Mouse (Mus musculus) stomach, embryonic 15.5 days (tissue): ENCODE measurements at regions not wholly inside any gene's neighbourhood (a gene's known extent, or its start where the extent isn't known, plus 50 kb on each side); places are given as distances from the start of the nearest gene placed in this dataset.
"Not testable (repeated sequence)": the region's sequence is repeated elsewhere in the genome, so short reads cannot be mapped to it uniquely, and the experiment has no call there.

Source experiments
- ATAC-seq: fragments of 200-750 bp; cut with Nextera tagmentation; 2 replicates; pipeline ENCODE4 v1.8.0; 2017; ENCODE audit warnings: low read depth, moderate number of reproducible peaks, moderate TSS enrichment; ENCODE audit not compliant: insufficient read depth, low FRiP score
- H3K27ac ChIP-seq: fragments of 300-500 bp; sonication (generic); 2 replicates; pipeline ENCODE4 v1.5.1; 2015; ENCODE audit warnings: mild to moderate bottlenecking, inconsistent platforms
- H3K27me3 ChIP-seq: fragments of 300-500 bp; sonication (generic); replicated peaks from 2 replicates; pipeline ENCODE4 v1.6.1; 2015; ENCODE audit warnings: inconsistent platforms
- H3K36me3 ChIP-seq: fragments of 300-500 bp; sonication (generic); 2 replicates; pipeline ENCODE4 v1.6.1; 2015; ENCODE audit warnings: inconsistent platforms
- H3K4me1 ChIP-seq: fragments of 300-500 bp; sonication (generic); 2 replicates; pipeline ENCODE4 v1.6.1; 2015; ENCODE audit warnings: inconsistent platforms
- H3K4me2 ChIP-seq: fragments of 300-500 bp; sonication (generic); 2 replicates; pipeline ENCODE4 v1.6.1; 2015; ENCODE audit warnings: mild to moderate bottlenecking, inconsistent platforms
- H3K4me3 ChIP-seq: fragments of 300-500 bp; sonication (generic); replicated peaks from 2 replicates; pipeline ENCODE4 v1.5.1; 2015; ENCODE audit warnings: inconsistent platforms
- H3K9ac ChIP-seq: fragments of 300-500 bp; sonication (generic); 2 replicates; pipeline ENCODE4 v1.6.1; 2015; ENCODE audit warnings: inconsistent platforms
- H3K9me3 ChIP-seq: fragments of 300-500 bp; sonication (generic); 2 replicates; pipeline ENCODE4 v1.6.1; 2016; ENCODE audit warnings: inconsistent platforms
- WGBS: fragments of 180-500 bp; shearing (Covaris S2); methylation state at CpG from one replicate; pipeline ENCODE4 v1.1.7; 2015; 5-methylcytosine and 5-hydroxymethylcytosine counted together

DNA sequence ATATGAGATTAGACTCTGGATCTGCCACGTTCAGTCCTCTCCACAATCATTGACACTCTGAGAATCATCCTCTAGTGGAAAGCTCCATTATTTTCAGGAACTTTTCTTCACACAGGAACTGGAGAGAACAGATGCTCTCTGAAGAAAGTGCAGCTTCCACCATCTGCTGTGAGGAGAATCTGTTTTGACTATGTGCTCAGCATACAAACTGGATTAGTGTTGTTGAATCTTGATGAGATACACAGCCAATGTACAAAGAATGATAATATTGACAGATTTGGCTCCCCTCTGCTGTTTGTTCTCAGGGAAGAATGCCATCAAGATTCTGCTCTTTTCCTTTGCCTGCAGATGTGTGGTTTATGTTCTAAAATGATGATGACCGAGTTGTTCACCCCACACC lies 172.3 kb upstream of the Ghr start:
- WGBS, result 66% methylated on average over 2 of the region's 2 CpGs
- H3K27ac ChIP-seq, result no peak overlapping the region

GRCm38 (mm10) chr15:3748072-3748471 lies 164.8 kb upstream of the Ghr start:
- not testable (repeated sequence) for H3K27ac ChIP-seq, H3K4me3 ChIP-seq, H3K9ac ChIP-seq, H3K9me3 ChIP-seq, H3K4me2 ChIP-seq, H3K4me1 ChIP-seq, H3K27me3 ChIP-seq, ATAC-seq, H3K36me3 ChIP-seq
- WGBS, result 81% methylated on average over 9 of the region's 9 CpGs

More for the DNA sequence above, 172.3 kb upstream of the Ghr start:
- no peaks in the 10 kb centered on the region for H3K4me1 ChIP-seq
- no peaks in the 10 kb centered on the region for H3K9me3 ChIP-seq
- H3K36me3 ChIP-seq, result no peaks in the 10 kb centered on the region
- H3K4me2 ChIP-seq, result no peak overlapping the region
- H3K4me3 ChIP-seq, result no peak overlapping the region
- no peaks in the 10 kb centered on the region for H3K27me3 ChIP-seq
- no peak overlapping the region for H3K9ac ChIP-seq
- no peak for ATAC-seq

GRCm38 (mm10) chr15:3743168-3743814 lies 160.0 kb upstream of the Ghr start:
- ATAC-seq, result no peak
- Histone ChIP-seq H3K36me3 (no peaks in the 10 kb centered on the region), H3K4me2 (no peak overlapping the region), H3K4me3 (no peak overlapping the region), H3K27ac (no peak overlapping the region), H3K4me1 (no peaks in the 10 kb centered on the region), H3K9me3 (no peaks in the 10 kb centered on the region), H3K27me3 (no peaks in the 10 kb centered on the region), H3K9ac (no peak overlapping the region)
- WGBS, result 34% methylated on average over 5 of the region's 5 CpGs

DNA sequence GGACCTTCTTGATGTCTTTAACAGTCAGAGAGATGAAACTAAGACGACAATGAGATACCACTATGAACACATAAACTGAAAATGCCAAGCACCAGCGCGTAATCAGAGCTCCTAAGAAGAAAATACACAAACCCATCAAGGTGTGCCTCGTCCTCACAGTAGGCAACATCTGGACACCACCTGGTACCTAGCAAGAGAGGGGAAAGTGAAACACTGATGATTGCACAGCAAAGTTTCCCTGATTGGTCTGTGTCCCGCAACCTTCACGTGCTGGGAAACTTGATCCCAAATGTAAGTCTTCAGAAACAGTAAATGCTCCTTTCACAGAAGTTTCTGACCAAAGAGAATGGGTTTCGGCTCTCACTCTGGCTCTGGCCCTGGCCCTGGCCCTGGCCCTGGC lies 158.9 kb upstream of the Ghr start:
- Histone ChIP-seq H3K4me1 (no peaks in the 10 kb centered on the region), H3K4me2 (no peak overlapping the region), H3K36me3 (no peaks in the 10 kb centered on the region), H3K4me3 (no peak overlapping the region), H3K9me3 (no peaks in the 10 kb centered on the region), H3K27me3 (no peaks in the 10 kb centered on the region), H3K9ac (no peak overlapping the region), H3K27ac (peak overlapping the region; percentile 4; the same call in 1 of the 2 replicates)
- ATAC-seq, result no peak
- WGBS, result 69% methylated on average over 7 of the region's 7 CpGs

DNA sequence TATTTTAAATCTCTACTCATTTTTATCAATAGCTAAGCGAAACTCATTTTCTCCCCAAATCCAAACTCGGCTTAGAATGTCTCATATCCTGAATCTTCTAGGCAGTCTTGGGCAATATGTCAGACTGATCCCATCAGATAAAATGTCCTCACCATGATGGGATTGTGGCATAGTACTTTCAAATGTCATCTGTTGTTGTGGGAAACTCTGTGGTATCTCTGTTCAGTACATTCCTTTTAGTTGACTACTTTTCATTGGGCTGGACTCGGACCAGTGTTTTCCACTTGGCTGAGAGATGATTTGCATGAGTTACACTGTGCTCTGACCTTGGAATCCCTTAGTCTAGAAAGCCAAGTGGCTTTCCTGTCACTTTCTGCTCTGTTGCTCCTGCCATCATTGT lies 141.9 kb upstream of the Ghr start:
- 82% methylated on average over 3 of the region's 3 CpGs for WGBS
- Histone ChIP-seq H3K27ac (no peak overlapping the region), H3K4me1 (no peaks in the 10 kb centered on the region), H3K27me3 (no peaks in the 10 kb centered on the region), H3K4me2 (no peak overlapping the region), H3K36me3 (no peaks in the 10 kb centered on the region), H3K9me3 (no peaks in the 10 kb centered on the region), H3K9ac (no peak overlapping the region), H3K4me3 (no peak overlapping the region)
- ATAC-seq, result no peak

- no peak overlapping the region for H3K27ac ChIP-seq
- 75% methylated on average over 6 of the region's 6 CpGs for WGBS
- ATAC-seq, result no peak
Observed at GRCm38 (mm10) chr15:3720668-3721340, 137.5 kb upstream of the Ghr start.

GRCm38 (mm10) chr15:3711764-3712163 lies 128.5 kb upstream of the Ghr start:
- 86% methylated on average over 1 of the region's 1 CpGs for WGBS

More at GRCm38 (mm10) chr15:3720668-3721340, 137.5 kb upstream of the Ghr start:
- Histone ChIP-seq H3K36me3 (no peaks in the 10 kb centered on the region), H3K4me1 (no peaks in the 10 kb centered on the region), H3K9ac (no peak overlapping the region), H3K27me3 (no peaks in the 10 kb centered on the region), H3K9me3 (no peaks in the 10 kb centered on the region), H3K4me2 (no peak overlapping the region), H3K4me3 (no peak overlapping the region)

GRCm38 (mm10) chr15:3707089-3708078 lies 124.1 kb upstream of the Ghr start:
- Histone ChIP-seq H3K4me1 (no peaks in the 10 kb centered on the region), H3K4me2 (no peak overlapping the region), H3K4me3 (no peak overlapping the region), H3K27ac (no peak overlapping the region), H3K27me3 (no peaks in the 10 kb centered on the region), H3K36me3 (no peaks in the 10 kb centered on the region), H3K9me3 (no peaks in the 10 kb centered on the region), H3K9ac (no peak overlapping the region)
- no peak for ATAC-seq
- 62% methylated on average over 11 of the region's 11 CpGs for WGBS

More at GRCm38 (mm10) chr15:3711764-3712163, 128.5 kb upstream of the Ghr start:
- no peaks in the 10 kb centered on the region for H3K36me3 ChIP-seq
- H3K4me3 ChIP-seq, result no peak overlapping the region
- no peak overlapping the region for H3K27ac ChIP-seq
- no peaks in the 10 kb centered on the region for H3K9me3 ChIP-seq
- ATAC-seq, result no peak
- no peak overlapping the region for H3K9ac ChIP-seq
- H3K4me1 ChIP-seq, result no peaks in the 10 kb centered on the region
- H3K27me3 ChIP-seq, result no peaks in the 10 kb centered on the region
- no peak overlapping the region for H3K4me2 ChIP-seq

- Histone ChIP-seq H3K9me3 (no peaks in the 10 kb centered on the region), H3K36me3 (no peaks in the 10 kb centered on the region), H3K27ac (peak overlapping the region; percentile 72; the same call in 1 of the 2 replicates), H3K4me1 (no peaks in the 10 kb centered on the region), H3K4me2 (no peak overlapping the region), H3K27me3 (no peaks in the 10 kb centered on the region), H3K9ac (no peak overlapping the region), H3K4me3 (no peak overlapping the region)
- ATAC-seq, result no peak
- WGBS, result 52% methylated on average over 4 of the region's 4 CpGs
Observed at GRCm38 (mm10) chr15:3699234-3699814, 116.0 kb upstream of the Ghr start.

- Histone ChIP-seq H3K4me1 (no peaks in the 10 kb centered on the region), H3K27ac (no peak overlapping the region), H3K27me3 (no peaks in the 10 kb centered on the region), H3K4me3 (no peak overlapping the region), H3K36me3 (no peaks in the 10 kb centered on the region), H3K9me3 (no peaks in the 10 kb centered on the region), H3K9ac (no peak overlapping the region), H3K4me2 (no peak overlapping the region)
- no peak for ATAC-seq
- 57% methylated on average over 1 of the region's 1 CpGs for WGBS
Observed at GRCm38 (mm10) chr15:3685254-3685653, 102.0 kb upstream of the Ghr start.

DNA sequence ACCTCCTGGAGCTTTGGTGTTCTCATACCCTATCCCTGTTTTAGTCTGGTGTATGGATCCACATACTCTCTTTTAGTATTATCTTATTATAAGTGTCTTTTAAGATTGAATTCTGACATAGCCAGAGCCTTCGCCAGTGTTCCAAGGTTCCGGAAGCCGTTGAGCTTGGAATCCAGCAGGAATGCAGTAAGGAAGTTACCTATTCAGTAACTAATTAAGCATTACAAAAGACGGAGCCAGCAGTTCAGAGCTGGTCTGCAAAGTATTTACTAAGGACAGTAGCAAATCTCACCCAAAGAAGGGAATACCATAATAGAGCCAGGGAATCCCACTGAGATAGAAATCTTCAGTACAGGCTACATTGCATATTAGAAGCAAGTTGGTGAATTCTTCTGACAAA lies 93.7 kb upstream of the Ghr start:
- not testable (repeated sequence) for H3K27me3 ChIP-seq, ATAC-seq, H3K27ac ChIP-seq, H3K4me2 ChIP-seq, H3K9me3 ChIP-seq, H3K36me3 ChIP-seq, H3K9ac ChIP-seq, H3K4me3 ChIP-seq, H3K4me1 ChIP-seq
- WGBS, result 51% methylated on average over 4 of the region's 4 CpGs
